Mouse (Mus musculus): ENCODE measurements around the gene Bnip2. TPM values are rescaled to one million over a fixed set of nuclear protein-coding genes. Genes with fewer than 3 reads are reported as not detected.
A peak's percentile ranks its signal among the peaks of the same experiment; 100 is the strongest.

Gene Bnip2
- polyA plus RNA-seq, 1 experiment from 2014 or later = 98.3 TPM

DNA sequence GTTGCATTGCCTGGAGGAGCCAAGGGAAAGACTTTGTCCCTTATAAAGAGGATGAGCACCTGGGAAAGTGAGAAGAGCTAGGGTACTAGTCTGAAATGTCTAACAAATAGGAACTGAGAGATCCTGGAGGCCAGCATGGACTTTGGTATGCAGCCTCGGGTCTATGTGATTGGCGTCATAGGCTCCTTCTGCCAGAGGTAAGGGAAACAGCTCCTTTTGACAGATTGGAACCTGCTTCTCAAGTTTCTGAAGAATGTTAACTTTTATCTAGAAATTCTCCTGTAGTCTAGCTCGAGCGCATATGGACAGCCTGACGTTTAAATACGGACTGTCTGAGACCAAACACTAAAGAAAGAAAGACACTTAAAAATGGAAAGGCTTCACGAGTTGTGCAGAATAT is 48.7 kb downstream of the Bnip2 start, which contains the start of gene Gcnt3:
Gene Gcnt3 (minus strand): TSS at position 101 of the 400 bp plus-strand sequence.
- Histone ChIP-seq H3K4me2 (ENCODE audit: low read depth, low read length) (no peak within 1 kb of the TSS), H3K4me3 (replicated peaks; ENCODE audit: low read length) (no peak within 1 kb of the TSS), H3K4me1 (ENCODE audit: control insufficient read depth, insufficient read depth, low read length) (no peaks in the 10 kb centered on the region), H3K36me3 (ENCODE audit: control insufficient read depth, insufficient read depth, low read length) (no peaks in the 10 kb centered on the region), H3K9me3 (replicated peaks; ENCODE audit: control insufficient read depth, low read length) (no peaks in the 10 kb centered on the region), H3K27ac (ENCODE audit: low read length) (peak within 1 kb of the TSS; percentile 57), H3K27me3 (ENCODE audit: control insufficient read depth, insufficient read depth, low read length) (no peaks in the 10 kb centered on the region), H3K9ac (ENCODE audit: low read length) (no peak within 1 kb of the TSS)
- WGBS = 57% methylated on average over 7 of the region's 7 CpGs
- no peak for ATAC-seq (ENCODE audit: insufficient read depth, low FRiP score)

DNA sequence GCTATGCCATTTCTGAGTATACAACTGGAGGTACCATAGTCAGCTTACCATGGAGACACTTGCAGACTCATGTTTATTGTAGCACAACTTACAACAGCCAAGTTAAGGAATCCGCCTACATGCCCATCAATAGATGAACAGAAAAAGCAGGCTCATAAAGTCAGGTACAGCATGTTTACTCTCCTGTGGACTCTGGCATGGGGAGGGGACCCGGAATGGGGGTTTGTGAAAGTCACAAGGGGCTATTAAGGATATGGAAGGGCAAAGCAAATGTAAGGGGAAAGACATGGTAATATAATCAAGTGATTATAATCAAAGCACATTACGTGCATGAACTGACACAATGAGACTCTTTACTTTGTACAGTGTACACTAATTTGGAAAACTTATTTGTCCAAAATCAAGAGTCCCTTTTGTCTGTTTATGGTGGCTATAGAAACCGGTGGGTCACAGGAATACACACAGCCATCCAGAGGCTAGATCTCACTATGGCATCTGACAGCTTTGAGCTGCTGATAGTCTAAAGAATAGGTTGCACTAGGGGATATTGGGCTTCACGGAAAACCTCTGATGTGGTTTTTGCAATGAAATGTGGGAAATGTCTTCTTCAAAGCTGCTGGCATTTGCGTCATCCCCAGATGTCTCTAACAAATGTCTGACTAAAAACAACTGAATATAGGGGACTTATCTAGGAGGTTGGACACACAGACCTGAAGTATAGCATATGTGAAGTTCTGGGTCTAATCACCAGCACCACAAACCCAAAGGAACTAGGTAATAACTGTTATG is 50.5 kb downstream of the Bnip2 start:
- Histone ChIP-seq H3K4me1 (ENCODE audit: control insufficient read depth, insufficient read depth, low read length) (no peaks in the 10 kb centered on the region), H3K9ac (ENCODE audit: low read length) (no peak overlapping the region), H3K9me3 (replicated peaks; ENCODE audit: control insufficient read depth, low read length) (no peaks in the 10 kb centered on the region), H3K4me2 (ENCODE audit: low read depth, low read length) (no peak overlapping the region), H3K36me3 (ENCODE audit: control insufficient read depth, insufficient read depth, low read length) (no peaks in the 10 kb centered on the region), H3K27me3 (ENCODE audit: control insufficient read depth, insufficient read depth, low read length) (no peaks in the 10 kb centered on the region), H3K4me3 (replicated peaks; ENCODE audit: low read length) (no peak overlapping the region), H3K27ac (ENCODE audit: low read length) (no peak overlapping the region)
- 71% methylated on average over 6 of the region's 6 CpGs for WGBS
- ATAC-seq (ENCODE audit: insufficient read depth, low FRiP score) = no peak

DNA sequence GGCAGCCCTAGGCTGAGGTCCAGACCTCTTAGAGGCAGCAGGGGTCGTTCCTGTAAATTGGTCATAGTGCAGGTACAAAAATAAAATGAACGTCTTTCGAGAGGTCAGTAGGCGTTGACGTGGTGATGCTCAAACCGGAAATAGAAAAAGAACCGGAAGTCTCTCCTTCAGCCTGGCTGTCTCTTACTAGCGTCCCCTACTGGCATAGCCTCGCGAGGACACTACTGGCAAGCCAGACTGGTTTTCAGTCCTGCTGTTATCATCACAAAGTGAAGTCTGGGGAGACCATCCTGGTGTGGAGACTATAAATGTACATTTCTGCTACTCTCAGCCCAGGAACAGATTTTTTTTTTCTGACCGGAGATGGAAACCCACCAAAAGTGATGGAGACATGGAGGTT is 51.3 kb downstream of the Bnip2 start:
- no peaks in the 10 kb centered on the region for H3K36me3 ChIP-seq (ENCODE audit: control insufficient read depth, insufficient read depth, low read length)
- ATAC-seq (ENCODE audit: insufficient read depth, low FRiP score) = no peak
- no peak overlapping the region for H3K4me3 ChIP-seq (replicated peaks; ENCODE audit: low read length)
- H3K4me2 ChIP-seq (ENCODE audit: low read depth, low read length) = no peak overlapping the region
- H3K9ac ChIP-seq (ENCODE audit: low read length) = no peak overlapping the region
- WGBS = 87% methylated on average over 11 of the region's 11 CpGs
- H3K9me3 ChIP-seq (replicated peaks; ENCODE audit: control insufficient read depth, low read length) = no peaks in the 10 kb centered on the region
- no peak overlapping the region for H3K27ac ChIP-seq (ENCODE audit: low read length)
- H3K27me3 ChIP-seq (ENCODE audit: control insufficient read depth, insufficient read depth, low read length) = no peaks in the 10 kb centered on the region
- no peaks in the 10 kb centered on the region for H3K4me1 ChIP-seq (ENCODE audit: control insufficient read depth, insufficient read depth, low read length)

DNA sequence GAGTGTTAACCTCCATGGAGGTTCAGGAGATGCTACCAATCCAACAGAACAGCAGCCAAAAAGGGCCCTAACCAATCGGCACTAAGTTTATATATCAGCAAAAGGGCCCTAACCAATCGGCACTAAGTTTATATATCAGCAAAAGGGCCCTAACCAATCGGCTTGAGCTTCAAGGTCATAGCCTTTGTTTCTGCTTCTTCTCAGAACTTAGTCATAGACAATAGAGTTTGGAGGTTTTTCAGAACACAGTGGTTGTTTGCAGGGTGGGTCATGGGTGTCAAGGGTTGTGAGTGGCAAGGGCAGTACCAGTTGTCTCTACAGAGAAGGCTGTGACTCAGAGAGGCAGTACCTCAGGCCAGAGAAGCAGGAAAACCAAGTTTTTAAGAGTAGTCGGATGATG is 52.9 kb downstream of the Bnip2 start:
- no peak for ATAC-seq (ENCODE audit: insufficient read depth, low FRiP score)
- Histone ChIP-seq H3K36me3 (ENCODE audit: control insufficient read depth, insufficient read depth, low read length) (no peaks in the 10 kb centered on the region), H3K4me1 (ENCODE audit: control insufficient read depth, insufficient read depth, low read length) (no peaks in the 10 kb centered on the region), H3K9me3 (replicated peaks; ENCODE audit: control insufficient read depth, low read length) (no peaks in the 10 kb centered on the region), H3K4me3 (replicated peaks; ENCODE audit: low read length) (no peak overlapping the region), H3K27ac (ENCODE audit: low read length) (no peak overlapping the region), H3K9ac (ENCODE audit: low read length) (no peak overlapping the region), H3K27me3 (ENCODE audit: control insufficient read depth, insufficient read depth, low read length) (no peaks in the 10 kb centered on the region), H3K4me2 (ENCODE audit: low read depth, low read length) (no peak overlapping the region)
- WGBS = 90% methylated on average over 4 of the region's 4 CpGs

DNA sequence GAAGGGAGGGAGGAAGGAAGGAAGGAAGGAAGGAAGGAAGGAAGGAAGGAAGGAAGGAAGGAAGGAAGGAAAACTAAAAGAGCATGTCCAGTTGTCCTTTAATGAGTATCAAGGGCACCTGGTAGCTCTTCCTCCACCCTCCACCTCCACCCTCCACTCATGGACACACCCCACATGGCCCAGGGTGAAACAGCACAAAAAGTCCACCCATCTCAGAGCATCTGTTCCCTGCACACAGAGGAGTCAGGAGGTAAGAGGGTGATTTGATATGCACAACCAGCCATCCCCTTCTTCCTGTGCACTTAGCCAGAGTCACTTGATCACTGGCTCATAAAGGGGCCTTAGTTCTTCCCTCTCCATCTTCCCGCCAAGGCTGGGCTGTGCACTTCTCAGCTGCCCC is 53.7 kb downstream of the Bnip2 start:
- WGBS = 100% methylated on average over 1 of the region's 1 CpGs
- no peak for ATAC-seq (ENCODE audit: insufficient read depth, low FRiP score)
- no peak overlapping the region for H3K4me3 ChIP-seq (replicated peaks; ENCODE audit: low read length)
- no peak overlapping the region for H3K4me2 ChIP-seq (ENCODE audit: low read depth, low read length)
- H3K27ac ChIP-seq (ENCODE audit: low read length) = no peak overlapping the region
- no peak overlapping the region for H3K9ac ChIP-seq (ENCODE audit: low read length)
- H3K36me3 ChIP-seq (ENCODE audit: control insufficient read depth, insufficient read depth, low read length) = no peaks in the 10 kb centered on the region
- no peaks in the 10 kb centered on the region for H3K27me3 ChIP-seq (ENCODE audit: control insufficient read depth, insufficient read depth, low read length)
- peaks cover 4% of the 10 kb centered on the region; the same call in 1 of the 2 replicates for H3K4me1 ChIP-seq (ENCODE audit: control insufficient read depth, insufficient read depth, low read length)
- H3K9me3 ChIP-seq (replicated peaks; ENCODE audit: control insufficient read depth, low read length) = no peaks in the 10 kb centered on the region

DNA sequence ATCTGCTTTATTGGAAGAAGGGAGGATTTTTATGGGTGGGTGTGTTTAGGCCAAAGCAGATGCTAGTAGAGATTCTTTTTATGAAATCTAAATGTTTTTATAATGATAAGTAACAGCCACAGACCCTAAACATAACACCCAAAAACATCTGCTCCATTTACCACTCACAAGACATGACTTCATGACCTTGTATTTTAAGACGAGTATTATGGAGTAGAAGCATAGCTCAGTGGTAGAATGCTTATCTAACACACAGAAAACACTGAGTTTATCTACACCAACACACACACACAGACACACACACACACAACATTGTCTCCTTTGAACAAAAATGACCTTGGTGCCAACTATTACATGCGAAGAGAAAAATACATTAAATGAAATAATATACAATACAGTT is 55.6 kb downstream of the Bnip2 start:
- Histone ChIP-seq H3K27ac (ENCODE audit: low read length) (no peak overlapping the region), H3K4me3 (replicated peaks; ENCODE audit: low read length) (no peak overlapping the region), H3K4me2 (ENCODE audit: low read depth, low read length) (no peak overlapping the region), H3K27me3 (ENCODE audit: control insufficient read depth, insufficient read depth, low read length) (no peaks in the 10 kb centered on the region), H3K4me1 (ENCODE audit: control insufficient read depth, insufficient read depth, low read length) (peaks cover 15% of the 10 kb centered on the region), H3K9me3 (replicated peaks; ENCODE audit: control insufficient read depth, low read length) (no peaks in the 10 kb centered on the region), H3K9ac (ENCODE audit: low read length) (no peak overlapping the region), H3K36me3 (ENCODE audit: control insufficient read depth, insufficient read depth, low read length) (no peaks in the 10 kb centered on the region)
- WGBS = 47% methylated on average over 2 of the region's 2 CpGs
- no peak for ATAC-seq (ENCODE audit: insufficient read depth, low FRiP score)

DNA sequence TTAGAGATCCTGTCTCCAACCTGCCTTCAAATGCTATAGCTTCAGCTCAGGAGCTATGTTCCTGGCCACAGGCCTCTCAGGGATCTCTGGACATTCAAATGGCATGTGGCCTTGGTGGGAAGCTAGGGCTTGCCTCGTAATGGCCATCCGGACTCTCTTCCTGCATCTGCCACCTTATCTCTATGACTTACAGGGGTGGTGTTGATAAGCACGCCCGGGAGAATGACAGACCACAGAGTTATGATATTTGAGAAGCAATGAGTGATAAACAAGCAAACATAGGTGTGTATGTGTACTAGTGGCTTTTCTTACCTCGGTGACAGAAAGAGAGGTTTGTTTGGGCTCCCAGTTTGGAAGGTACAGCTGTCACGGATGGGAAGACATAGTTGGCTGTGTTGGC is 57.0 kb downstream of the Bnip2 start:
- Histone ChIP-seq H3K4me1 (ENCODE audit: control insufficient read depth, insufficient read depth, low read length) (peaks cover 15% of the 10 kb centered on the region), H3K4me3 (replicated peaks; ENCODE audit: low read length) (no peak overlapping the region), H3K27me3 (ENCODE audit: control insufficient read depth, insufficient read depth, low read length) (no peaks in the 10 kb centered on the region), H3K36me3 (ENCODE audit: control insufficient read depth, insufficient read depth, low read length) (no peaks in the 10 kb centered on the region), H3K9me3 (replicated peaks; ENCODE audit: control insufficient read depth, low read length) (no peaks in the 10 kb centered on the region), H3K4me2 (ENCODE audit: low read depth, low read length) (no peak overlapping the region), H3K27ac (ENCODE audit: low read length) (no peak overlapping the region), H3K9ac (ENCODE audit: low read length) (no peak overlapping the region)
- 68% methylated on average over 6 of the region's 6 CpGs for WGBS
- ATAC-seq (ENCODE audit: insufficient read depth, low FRiP score) = no peak

DNA sequence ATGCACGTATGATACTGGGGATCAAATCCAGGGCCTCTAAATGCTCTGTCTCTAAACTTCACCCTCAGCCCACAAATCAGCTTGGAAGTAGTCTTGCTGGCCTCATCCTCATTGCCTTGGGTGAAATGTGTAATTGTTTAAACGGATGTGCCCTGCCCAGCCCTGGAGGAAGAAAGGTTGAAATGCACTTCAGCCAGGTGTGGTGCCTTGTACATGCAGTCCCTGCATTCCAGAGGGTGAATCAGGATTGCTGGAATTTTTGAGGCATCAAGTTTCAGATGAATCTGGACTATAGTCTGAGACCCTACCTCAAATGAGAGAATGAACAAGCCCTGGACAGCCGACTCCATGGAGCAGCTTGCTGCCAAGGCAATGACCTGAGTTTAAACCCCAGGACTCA is 58.6 kb downstream of the Bnip2 start:
- Histone ChIP-seq H3K9me3 (replicated peaks; ENCODE audit: control insufficient read depth, low read length) (no peaks in the 10 kb centered on the region), H3K27me3 (ENCODE audit: control insufficient read depth, insufficient read depth, low read length) (no peaks in the 10 kb centered on the region), H3K27ac (ENCODE audit: low read length) (peak overlapping the region; percentile 39; the same call in 1 of the 2 replicates), H3K4me2 (ENCODE audit: low read depth, low read length) (no peak overlapping the region), H3K9ac (ENCODE audit: low read length) (no peak overlapping the region), H3K4me3 (replicated peaks; ENCODE audit: low read length) (no peak overlapping the region), H3K36me3 (ENCODE audit: control insufficient read depth, insufficient read depth, low read length) (no peaks in the 10 kb centered on the region), H3K4me1 (ENCODE audit: control insufficient read depth, insufficient read depth, low read length) (peaks cover 15% of the 10 kb centered on the region)
- ATAC-seq (ENCODE audit: insufficient read depth, low FRiP score) = no peak
- 38% methylated on average over 3 of the region's 3 CpGs for WGBS

DNA sequence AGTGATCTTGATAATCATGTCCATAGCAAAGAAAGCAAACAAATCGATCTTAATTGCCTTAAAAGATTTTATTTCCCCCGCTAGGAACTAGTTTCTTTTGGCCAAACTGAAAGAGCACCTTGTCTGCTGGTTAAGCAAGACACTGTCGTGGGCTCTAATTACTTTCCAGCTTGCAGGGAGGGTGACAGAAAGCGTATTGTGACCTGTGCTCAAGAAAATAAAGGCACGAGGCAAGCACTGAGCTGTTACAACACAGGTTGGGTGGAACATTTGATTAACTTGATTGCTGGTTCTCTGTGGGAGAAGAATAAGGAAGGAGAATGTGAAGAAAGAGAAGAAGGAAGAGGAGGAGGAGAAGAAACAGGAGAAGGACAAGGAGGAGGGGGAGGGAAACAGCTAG is 59.0 kb downstream of the Bnip2 start:
- H3K4me1 ChIP-seq (ENCODE audit: control insufficient read depth, insufficient read depth, low read length) = peaks cover 15% of the 10 kb centered on the region
- 38% methylated on average over 5 of the region's 5 CpGs for WGBS
- H3K9ac ChIP-seq (ENCODE audit: low read length) = no peak overlapping the region
- no peaks in the 10 kb centered on the region for H3K27me3 ChIP-seq (ENCODE audit: control insufficient read depth, insufficient read depth, low read length)
- ATAC-seq (ENCODE audit: insufficient read depth, low FRiP score) = no peak
- H3K9me3 ChIP-seq (replicated peaks; ENCODE audit: control insufficient read depth, low read length) = no peaks in the 10 kb centered on the region
- H3K27ac ChIP-seq (ENCODE audit: low read length) = peak overlapping the region; percentile 39
- H3K4me3 ChIP-seq (replicated peaks; ENCODE audit: low read length) = no peak overlapping the region
- H3K4me2 ChIP-seq (ENCODE audit: low read depth, low read length) = no peak overlapping the region
- no peaks in the 10 kb centered on the region for H3K36me3 ChIP-seq (ENCODE audit: control insufficient read depth, insufficient read depth, low read length)
